Mouse (Mus musculus) gastrocnemius, adult 2 months (tissue): ENCODE results near the gene Lnpk. TPM values are rescaled to one million over a fixed set of nuclear protein-coding genes. Genes with fewer than 3 reads are reported as not detected.

Experiments
- DNase-seq: peaks from one replicate; pipeline ENCODE4 v3.0.0; 2022
- H3K27ac ChIP-seq: fragments of 200-600 bp; 2 replicates; pipeline ENCODE4 v1.8.1; 2022; ENCODE audit warnings: mild to moderate bottlenecking
- H3K4me3 ChIP-seq: fragments of 200-600 bp; 2 replicates; pipeline ENCODE4 v1.8.1; 2022; ENCODE audit warnings: mild to moderate bottlenecking, moderate library complexity
- CTCF ChIP-seq: fragments of 200-600 bp; IDR thresholded peaks from 2 replicates; pipeline ENCODE4 v1.8.1; 2022; ENCODE audit warnings: antibody characterized with exemption, mild to moderate bottlenecking, moderate library complexity
- intact Hi-C: fragments of 180-260 bp; cut with DNase I; formaldehyde crosslinking; loops from one replicate; pipeline ENCODE4 v1.15.1; 2025
- long read RNA-seq, 2 experiments: library from polyadenylated mRNA; stranded (forward); transcript quantifications; one replicate each; pipeline ENCODE4 v2.0.0; 2021
- total RNA-seq, 2 experiments: library from RNA; stranded (reverse); gene quantifications; 2 replicates each; pipeline ENCODE4 v1.2.3; 2021

Gene Lnpk
- 10 to 100 TPM; 47.4 to 56.8 TPM for total RNA-seq
- long read RNA-seq, experiment 1, transcript Lnpk-201 (13 exons, 3,195 nt): minor isoform, 5 of 39 reads
- long read RNA-seq, experiment 1, transcript Lnpk-203 (14 exons, 3,321 nt): major isoform, 25 of 39 reads
- long read RNA-seq, experiment 1, partial matches to known transcripts: 0 of 39 reads
- long read RNA-seq, experiment 1, other reads (novel, unspliced or antisense): 9 of 39 reads
- long read RNA-seq, experiment 2, transcript Lnpk-203 (14 exons, 3,321 nt): major isoform, 26 of 48 reads
- long read RNA-seq, experiment 2, transcript Lnpk-201 (13 exons, 3,195 nt): minor isoform, 8 of 48 reads
- long read RNA-seq, experiment 2, partial matches to known transcripts: 4 of 48 reads
- long read RNA-seq, experiment 2, other reads (novel, unspliced or antisense): 10 of 48 reads

- no peak for TF ChIP-seq CTCF
- intact Hi-C loops: loop anchor here (5.0 kb wide), 3 partner anchors 83 to 277 kb away; no protein-coding TSS in a partner anchor
- DNase-seq: peak; percentile 97
- H3K4me3 ChIP-seq: peak within 1 kb of the TSS; percentile 96
- peak within 1 kb of the TSS; percentile 94 for H3K27ac ChIP-seq
Observed at GRCm38 (mm10) chr2:74578843-74579489, at the start of gene Lnpk. Gene Lnpk (minus strand): TSS chr2:74579435.

GRCm38 (mm10) chr2:74620368-74620767, 41.1 kb upstream of the Lnpk start:
- intact Hi-C loops: no loop called here
- no peak for DNase-seq
- TF ChIP-seq CTCF: no peak
- Histone ChIP-seq H3K27ac (no peak overlapping the region), H3K4me3 (no peak overlapping the region)

- H3K27ac ChIP-seq: no peak overlapping the region
- intact Hi-C loops: no loop called here
- no peak overlapping the region for H3K4me3 ChIP-seq
- DNase-seq: no peak
- no peak for TF ChIP-seq CTCF
Observed at GRCm38 (mm10) chr2:74619676-74620246, 40.5 kb upstream of the Lnpk start.

- H3K27ac ChIP-seq: no peak overlapping the region
Observed at GRCm38 (mm10) chr2:74617706-74618105, 38.5 kb upstream of the Lnpk start.

GRCm38 (mm10) chr2:74611406-74611805, 32.2 kb upstream of the Lnpk start:
- no peak for TF ChIP-seq CTCF
- DNase-seq: no peak
- no peak overlapping the region for H3K4me3 ChIP-seq
- no peak overlapping the region for H3K27ac ChIP-seq
- intact Hi-C loops: no loop called here

More at GRCm38 (mm10) chr2:74617706-74618105, 38.5 kb upstream of the Lnpk start:
- intact Hi-C loops: no loop called here
- DNase-seq: no peak
- H3K4me3 ChIP-seq: no peak overlapping the region
- no peak for TF ChIP-seq CTCF

GRCm38 (mm10) chr2:74609350-74609749, 30.1 kb upstream of the Lnpk start:
- Histone ChIP-seq H3K4me3 (no peak overlapping the region), H3K27ac (no peak overlapping the region)
- no peak for DNase-seq
- intact Hi-C loops: no loop called here
- TF ChIP-seq CTCF: no peak

GRCm38 (mm10) chr2:74606087-74606760, 27.0 kb upstream of the Lnpk start:
- intact Hi-C loops: no loop called here

GRCm38 (mm10) chr2:74604011-74604410, 24.8 kb upstream of the Lnpk start:
- Histone ChIP-seq H3K4me3 (no peak overlapping the region), H3K27ac (no peak overlapping the region)
- DNase-seq: no peak
- TF ChIP-seq CTCF: no peak
- intact Hi-C loops: no loop called here

More at GRCm38 (mm10) chr2:74606087-74606760, 27.0 kb upstream of the Lnpk start:
- Histone ChIP-seq H3K4me3 (no peak overlapping the region), H3K27ac (no peak overlapping the region)
- TF ChIP-seq CTCF: no peak
- DNase-seq: no peak

- TF ChIP-seq CTCF: no peak
- no peak for DNase-seq
- Histone ChIP-seq H3K27ac (no peak overlapping the region), H3K4me3 (no peak overlapping the region)
- intact Hi-C loops: no loop called here
Observed at GRCm38 (mm10) chr2:74602483-74602882, 23.2 kb upstream of the Lnpk start.

- H3K27ac ChIP-seq: no peak overlapping the region
- no peak overlapping the region for H3K4me3 ChIP-seq
- no peak for DNase-seq
- no peak for TF ChIP-seq CTCF
- intact Hi-C loops: no loop called here
Observed at GRCm38 (mm10) chr2:74597169-74597568, 17.9 kb upstream of the Lnpk start.

GRCm38 (mm10) chr2:74596094-74596493, 16.9 kb upstream of the Lnpk start:
- intact Hi-C loops: no loop called here
- Histone ChIP-seq H3K27ac (no peak overlapping the region), H3K4me3 (no peak overlapping the region)
- TF ChIP-seq CTCF: no peak
- no peak for DNase-seq

- Histone ChIP-seq H3K4me3 (peak overlapping the region; percentile 96), H3K27ac (peak overlapping the region; percentile 94)
- intact Hi-C loops: loop anchor here (5.0 kb wide), 3 partner anchors 84 to 276 kb away; no protein-coding TSS in a partner anchor
- no peak for TF ChIP-seq CTCF
- DNase-seq: peak; percentile 49
Observed at GRCm38 (mm10) chr2:74578146-74578842, 941 bp downstream of the Lnpk start.
